Mouse (Mus musculus) cerebellum, adult 2 months (tissue): ENCODE measurements around the gene Gm21969. TPM values are rescaled to one million over a fixed set of nuclear protein-coding genes. Genes with fewer than 3 reads are reported as not detected.
A peak's percentile ranks its signal among the peaks of the same experiment; 100 is the strongest.

Experiments used
- DNase-seq, 2 experiments: peaks; one replicate each; pipeline ENCODE4 v3.0.0; 2021
- H3K27ac ChIP-seq: fragments of 200-500 bp; 2 replicates; pipeline ENCODE4 v1.5.1; 2012; ENCODE audit warnings: low read length, control low read depth, inconsistent platforms; ENCODE audit not compliant: insufficient read depth
- H3K27me3 ChIP-seq: fragments of 200-500 bp; 2 replicates; pipeline ENCODE4 v1.6.1; 2012; ENCODE audit warnings: inconsistent platforms, mild to moderate bottlenecking, low read length, moderate library complexity; ENCODE audit not compliant: control insufficient read depth, insufficient read depth
- H3K4me1 ChIP-seq: fragments of 200-500 bp; 2 replicates; pipeline ENCODE4 v1.6.1; 2011; ENCODE audit warnings: low read length; ENCODE audit not compliant: control insufficient read depth, insufficient read depth
- H3K4me3 ChIP-seq: fragments of 200-500 bp; replicated peaks from 2 replicates; pipeline ENCODE3; 2011; ENCODE audit warnings: mild to moderate bottlenecking, low read depth, low read length, control low read depth; ENCODE audit not compliant: insufficient read depth
- CTCF ChIP-seq: fragments of 200-500 bp; IDR thresholded peaks from 2 replicates; pipeline ENCODE4 v1.5.1; 2011; ENCODE audit warnings: low read depth, mild to moderate bottlenecking, control low read depth, low read length, moderate library complexity, borderline replicate concordance; ENCODE audit not compliant: insufficient read depth
- POLR2A ChIP-seq: fragments of 200-500 bp; IDR thresholded peaks from 2 replicates; pipeline ENCODE4 v1.6.1; 2011; ENCODE audit warnings: low read length, control low read depth, borderline replicate concordance; ENCODE audit not compliant: insufficient read depth
- WGBS: fragments of 180-500 bp; shearing (Covaris S2); methylation state at CpG from one replicate; pipeline ENCODE4 v1.1.7; 2018; 5-methylcytosine and 5-hydroxymethylcytosine counted together
- polyA plus RNA-seq: library from polyadenylated mRNA; depleted of rRNA; stranded (reverse); fragments of >200 nt; gene quantifications from 2 replicates; pipeline ENCODE4 v1.2.3, GENCODE M21; 2012

The Gm21969 gene
- polyA plus RNA-seq, 1 experiment = 0.05 TPM

DNA sequence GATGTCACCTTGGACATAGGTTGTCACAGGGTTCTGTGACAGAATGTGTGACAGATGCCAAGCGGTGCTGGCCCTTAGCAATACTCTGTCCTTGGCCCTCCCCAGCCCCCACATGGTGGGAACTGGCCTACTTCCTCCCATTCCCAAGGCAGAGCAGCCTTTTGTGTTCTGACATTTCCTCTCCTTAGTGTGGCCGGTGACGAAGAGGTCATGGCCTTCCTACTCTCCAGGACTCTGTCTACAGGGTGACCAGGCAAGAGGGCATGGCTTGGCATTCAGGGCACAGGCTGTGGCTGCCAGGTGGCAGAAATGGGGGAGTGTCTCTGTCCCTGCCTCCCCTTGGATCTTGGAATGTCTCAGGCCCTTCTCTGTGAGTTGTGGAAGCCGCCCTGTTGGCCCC, 15.6 kb upstream of the Gm21969 start:
- peak in 1 of 2 experiments; percentile 68 for DNase-seq
- no peak overlapping the region for H3K4me3 ChIP-seq
- H3K27ac ChIP-seq = peak overlapping the region; percentile 5
- TF ChIP-seq POLR2A = no peak
- no peak for TF ChIP-seq CTCF
- H3K27me3 ChIP-seq = no peaks in the 10 kb centered on the region
- WGBS = 11% methylated on average over 4 of the region's 4 CpGs
- H3K4me1 ChIP-seq = peaks cover 91% of the 10 kb centered on the region

DNA sequence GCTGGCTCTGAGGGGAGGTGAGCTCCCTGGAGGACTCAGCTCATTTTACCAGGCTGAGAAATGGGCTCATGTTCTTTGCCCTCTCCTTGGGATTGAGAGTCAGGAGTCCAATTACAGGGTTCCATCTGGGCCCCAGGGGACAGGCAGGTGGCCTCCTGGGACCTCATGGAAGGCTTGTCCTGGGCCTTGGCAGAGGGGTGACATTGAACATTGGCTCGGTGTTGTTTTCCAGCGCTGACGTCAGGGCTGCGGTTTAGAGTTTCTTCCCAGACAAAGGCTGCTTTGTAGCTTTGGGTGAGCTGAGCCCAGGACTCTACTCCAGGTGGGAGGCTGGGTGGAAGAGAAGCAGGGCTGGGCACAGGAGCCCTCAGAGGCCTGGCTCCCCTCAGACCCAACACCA, 15.2 kb upstream of the Gm21969 start:
- TF ChIP-seq CTCF (no peak), POLR2A (no peak)
- peak overlapping the region; percentile 5 for H3K27ac ChIP-seq
- WGBS = 46% methylated on average over 4 of the region's 4 CpGs
- H3K4me3 ChIP-seq = no peak overlapping the region
- peak in 1 of 2 experiments; percentile 50 for DNase-seq
- peaks cover 91% of the 10 kb centered on the region for H3K4me1 ChIP-seq
- no peaks in the 10 kb centered on the region for H3K27me3 ChIP-seq

DNA sequence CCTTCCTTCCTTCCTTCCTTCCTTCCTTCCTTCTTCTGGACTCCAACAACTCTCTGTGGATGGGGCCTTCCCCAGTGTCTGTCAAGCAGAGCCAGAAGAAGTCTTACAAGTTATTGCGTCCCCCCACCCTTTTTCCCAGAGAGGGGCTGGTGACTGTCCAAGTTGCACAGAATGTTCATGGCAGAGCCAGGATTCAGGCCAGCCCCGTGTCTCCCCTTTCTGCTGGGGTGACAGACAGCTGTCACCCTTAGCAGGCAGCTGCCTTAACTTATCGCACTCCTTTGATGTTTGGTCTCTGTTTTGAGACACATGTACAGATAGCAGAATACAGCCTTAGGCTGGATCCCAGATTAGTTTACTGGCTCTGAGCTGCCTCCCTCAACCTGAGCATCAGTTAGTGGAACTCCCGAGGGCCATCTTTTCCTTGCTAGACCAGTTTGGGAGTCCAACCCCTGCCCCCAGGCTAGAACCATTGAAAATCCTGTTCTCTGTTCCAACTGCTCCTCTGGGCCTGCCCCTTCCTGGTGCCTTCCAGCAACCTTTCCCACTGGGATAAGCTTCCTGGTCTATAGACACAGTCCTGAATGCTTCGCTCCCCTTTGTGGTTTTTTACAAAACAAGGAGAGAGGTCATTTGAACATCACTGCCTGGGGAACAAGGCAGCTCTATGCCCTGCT, 13.5 kb upstream of the Gm21969 start:
- TF ChIP-seq POLR2A (no peak), CTCF (no peak)
- Histone ChIP-seq H3K27me3 (no peaks in the 10 kb centered on the region), H3K4me1 (peaks cover 89% of the 10 kb centered on the region), H3K4me3 (no peak overlapping the region), H3K27ac (peak overlapping the region; percentile 23)
- 43% methylated on average over 5 of the region's 5 CpGs for WGBS
- peak in 1 of 2 experiments; percentile 35 for DNase-seq

DNA sequence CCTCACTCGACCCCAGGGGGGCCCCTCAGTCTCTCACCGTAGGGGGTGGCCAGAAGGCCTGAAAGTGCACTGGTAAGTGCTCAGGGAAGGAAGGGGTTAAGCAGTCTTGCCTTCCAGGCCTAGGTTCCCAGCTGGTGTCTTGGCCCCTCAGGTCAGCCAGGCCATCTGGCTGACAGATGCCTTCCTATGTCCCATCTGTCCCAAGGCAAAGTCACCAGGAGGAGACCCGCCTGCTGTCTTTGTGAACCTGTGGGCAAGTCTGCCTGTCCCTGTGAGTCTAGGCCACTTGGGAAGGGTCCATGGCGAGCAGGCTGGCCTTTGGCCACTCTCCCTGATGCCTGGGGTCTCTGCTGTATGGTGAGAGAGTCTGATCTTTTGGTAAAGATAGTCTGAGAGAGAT, 12.5 kb upstream of the Gm21969 start:
- DNase-seq = peak; percentile 92 to 94

DNA sequence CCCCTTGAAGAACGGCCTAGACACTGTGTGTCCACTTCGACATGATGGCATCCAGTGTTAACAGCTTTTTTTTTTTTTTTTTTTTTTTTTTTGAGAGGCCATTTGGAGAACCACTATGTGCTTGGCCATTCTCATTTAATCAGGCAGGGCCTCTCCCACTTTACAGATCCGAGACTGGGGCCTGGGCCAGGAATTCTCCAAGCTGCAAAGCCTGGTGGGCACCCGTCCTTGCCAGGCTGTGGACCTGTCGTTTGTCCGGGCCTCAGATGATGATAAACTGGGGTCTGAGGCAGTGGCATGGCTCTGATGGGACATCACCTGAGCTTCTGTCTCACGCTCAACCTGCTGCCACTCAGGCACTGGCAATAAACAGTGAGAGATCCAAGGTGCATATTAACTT, 10.1 kb upstream of the Gm21969 start:
- Histone ChIP-seq H3K27ac (peak overlapping the region; percentile 13; the same call in 1 of the 2 replicates), H3K27me3 (no peaks in the 10 kb centered on the region), H3K4me1 (peaks cover 91% of the 10 kb centered on the region), H3K4me3 (no peak overlapping the region)
- TF ChIP-seq POLR2A = no peak
- TF ChIP-seq CTCF = no peak
- no peak for DNase-seq
- 29% methylated on average over 7 of the region's 7 CpGs for WGBS

More for the DNA sequence above, 12.5 kb upstream of the Gm21969 start:
- 9% methylated on average over 4 of the region's 4 CpGs for WGBS
- TF ChIP-seq POLR2A = no peak
- TF ChIP-seq CTCF = no peak
- Histone ChIP-seq H3K27ac (peak overlapping the region; percentile 23), H3K4me1 (peaks cover 90% of the 10 kb centered on the region), H3K27me3 (no peaks in the 10 kb centered on the region), H3K4me3 (no peak overlapping the region)

DNA sequence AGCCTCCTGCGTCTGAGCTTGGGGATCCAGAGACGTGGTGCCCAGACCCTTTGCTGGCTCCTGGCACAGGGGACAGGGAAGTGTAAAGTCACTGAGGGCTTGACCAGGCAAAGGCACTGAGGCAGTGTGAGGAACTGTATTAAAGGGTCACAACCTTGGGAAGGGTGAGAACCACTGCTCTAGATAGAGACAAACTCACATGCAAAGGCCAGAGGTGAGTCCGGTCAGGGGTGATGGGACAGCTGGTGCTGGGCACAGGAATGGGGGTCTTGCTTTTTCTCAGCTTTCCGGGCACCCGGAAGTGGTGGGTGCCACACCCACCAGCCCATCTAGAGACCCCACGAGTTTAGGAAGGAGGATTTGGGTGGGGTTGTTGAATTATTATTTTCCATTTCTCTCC, 9.6 kb upstream of the Gm21969 start:
- 59% methylated on average over 6 of the region's 6 CpGs for WGBS
- peaks cover 90% of the 10 kb centered on the region for H3K4me1 ChIP-seq
- TF ChIP-seq POLR2A (no peak), CTCF (no peak)
- no peaks in the 10 kb centered on the region for H3K27me3 ChIP-seq
- H3K4me3 ChIP-seq = no peak overlapping the region
- 0 out of 2 replicates have a peak overlapping the region, but pooled peaks have one; percentile 13 for H3K27ac ChIP-seq
- DNase-seq = no peak

DNA sequence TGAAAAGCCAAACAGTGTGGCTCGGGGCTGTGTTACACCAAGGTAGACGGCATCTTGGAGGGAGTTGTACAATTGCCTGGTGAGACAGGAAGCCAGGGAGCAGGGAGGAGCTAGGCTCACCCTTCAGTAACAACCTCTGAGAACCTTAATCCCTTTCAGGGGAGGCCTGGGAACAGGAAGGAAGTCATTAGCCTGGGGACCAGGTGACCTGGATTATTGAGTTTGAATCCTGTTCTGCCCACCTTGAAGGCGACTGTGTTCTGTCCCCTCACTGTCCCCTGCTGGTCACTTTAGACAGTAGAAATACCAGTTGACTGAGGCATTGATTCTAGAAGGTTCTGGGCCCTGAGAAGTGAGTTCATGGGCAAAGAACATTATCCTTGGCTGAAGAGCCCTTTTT, 8.9 kb upstream of the Gm21969 start:
- Histone ChIP-seq H3K4me1 (peaks cover 94% of the 10 kb centered on the region), H3K27ac (no peak overlapping the region), H3K27me3 (no peaks in the 10 kb centered on the region), H3K4me3 (no peak overlapping the region)
- no peak for DNase-seq
- WGBS = 32% methylated on average over 3 of the region's 3 CpGs
- no peak for TF ChIP-seq POLR2A
- TF ChIP-seq CTCF = peak; percentile 30; the same call in 1 of the 2 replicates

DNA sequence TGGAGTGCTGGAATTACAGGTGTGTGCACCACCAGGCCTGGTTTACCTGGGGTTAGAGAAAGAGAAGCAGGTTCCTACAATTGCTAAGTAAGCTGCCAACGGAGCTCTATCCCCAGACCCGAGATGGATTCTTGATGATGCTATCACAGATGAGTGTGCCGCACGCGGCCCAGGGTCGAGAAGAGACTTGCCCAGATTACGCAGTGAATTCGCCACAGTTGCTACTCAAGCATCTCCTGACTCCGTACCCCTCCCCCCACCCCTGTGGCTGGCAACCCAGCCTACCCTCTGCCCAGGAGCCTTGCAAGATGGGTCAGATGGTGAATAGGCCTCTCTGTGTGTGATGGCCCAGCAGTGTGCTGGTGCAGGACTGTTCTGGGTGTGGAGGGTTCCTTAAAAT, 6.3 kb upstream of the Gm21969 start:
- TF ChIP-seq POLR2A (no peak), CTCF (no peak)
- Histone ChIP-seq H3K27me3 (no peaks in the 10 kb centered on the region), H3K4me1 (peaks cover 82% of the 10 kb centered on the region), H3K27ac (peak overlapping the region; percentile 17; the same call in 1 of the 2 replicates), H3K4me3 (no peak overlapping the region)
- DNase-seq = peak in 1 of 2 experiments; percentile 42
- 32% methylated on average over 9 of the region's 9 CpGs for WGBS
